Mouse (Mus musculus): ENCODE data around the gene Fbf1. TPM values are rescaled to one million over a fixed set of nuclear protein-coding genes. Genes with fewer than 3 reads are reported as not detected.

Gene Fbf1
- polyA plus RNA-seq, 1 experiment from 2014 or later: 48.9 TPM

- 74% methylated on average over 25 of the region's 25 CpGs for WGBS
- ATAC-seq (ENCODE audit: low FRiP score, low read depth): no peak
- Histone ChIP-seq H3K4me3 (no peak overlapping the region), H3K36me3 (peaks cover 99% of the 10 kb centered on the region), H3K27ac (no peak overlapping the region; the same call in 1 of the 2 replicates), H3K9me3 (no peaks in the 10 kb centered on the region), H3K4me1 (no peaks in the 10 kb centered on the region), H3K4me2 (replicated peaks) (no peak overlapping the region), H3K9ac (no peak overlapping the region), H3K27me3 (no peaks in the 10 kb centered on the region)
Observed at GRCm38 (mm10) chr11:116146294-116146985, 21.5 kb downstream of the Fbf1 start.

GRCm38 (mm10) chr11:116145481-116146293 lies 22.3 kb downstream of the Fbf1 start:
- Histone ChIP-seq H3K4me3 (no peak overlapping the region), H3K9me3 (no peaks in the 10 kb centered on the region), H3K27me3 (no peaks in the 10 kb centered on the region), H3K9ac (0 out of 2 replicates have a peak overlapping the region, but pooled peaks have one; percentile 21), H3K36me3 (peaks cover 95% of the 10 kb centered on the region), H3K27ac (no peak overlapping the region), H3K4me1 (no peaks in the 10 kb centered on the region), H3K4me2 (replicated peaks) (no peak overlapping the region)
- 63% methylated on average over 18 of the region's 18 CpGs for WGBS
- ATAC-seq (ENCODE audit: low FRiP score, low read depth): no peak

GRCm38 (mm10) chr11:116143468-116143867 lies 24.5 kb downstream of the Fbf1 start:
- ATAC-seq (ENCODE audit: low FRiP score, low read depth): no peak
- WGBS: 88% methylated on average over 3 of the region's 3 CpGs
- no peaks in the 10 kb centered on the region for H3K27me3 ChIP-seq
- H3K4me1 ChIP-seq: peaks cover 7% of the 10 kb centered on the region
- H3K9me3 ChIP-seq: no peaks in the 10 kb centered on the region
- no peak overlapping the region for H3K4me3 ChIP-seq
- peaks cover 73% of the 10 kb centered on the region for H3K36me3 ChIP-seq
- no peak overlapping the region for H3K27ac ChIP-seq
- H3K4me2 ChIP-seq (replicated peaks): no peak overlapping the region
- H3K9ac ChIP-seq: no peak overlapping the region

- H3K27me3 ChIP-seq: no peaks in the 10 kb centered on the region
- H3K36me3 ChIP-seq: peaks cover 62% of the 10 kb centered on the region
- H3K27ac ChIP-seq: no peak overlapping the region; the same call in 1 of the 2 replicates
- no peaks in the 10 kb centered on the region for H3K9me3 ChIP-seq
- WGBS: 71% methylated on average over 10 of the region's 10 CpGs
- H3K9ac ChIP-seq: no peak overlapping the region
- no peak overlapping the region for H3K4me2 ChIP-seq (replicated peaks)
- H3K4me3 ChIP-seq: no peak overlapping the region
- peaks cover 15% of the 10 kb centered on the region for H3K4me1 ChIP-seq
- no peak for ATAC-seq (ENCODE audit: low FRiP score, low read depth)
Observed at GRCm38 (mm10) chr11:116142211-116142991, 25.6 kb downstream of the Fbf1 start.

- Histone ChIP-seq H3K9ac (peak within 1 kb of the TSS; percentile 84), H3K4me1 (peaks cover 21% of the 10 kb centered on the region), H3K4me3 (peak within 1 kb of the TSS; percentile 92), H3K27me3 (no peaks in the 10 kb centered on the region), H3K36me3 (peaks cover 49% of the 10 kb centered on the region), H3K9me3 (no peaks in the 10 kb centered on the region), H3K4me2 (replicated peaks) (peak within 1 kb of the TSS; percentile 77), H3K27ac (peak within 1 kb of the TSS; percentile 79)
- under 1% methylated on average over 60 of the region's 60 CpGs for WGBS
- ATAC-seq (ENCODE audit: low FRiP score, low read depth): peak; percentile 96
Observed at GRCm38 (mm10) chr11:116138468-116139138, 29.4 kb downstream of the Fbf1 start, which contains the start of gene Mrpl38. Gene Mrpl38 (minus strand): TSS chr11:116138868.

GRCm38 (mm10) chr11:116138096-116138467 lies 29.9 kb downstream of the Fbf1 start:
- peak overlapping the region; percentile 84 for H3K9ac ChIP-seq
- H3K4me3 ChIP-seq: peak overlapping the region; percentile 92
- peaks cover 21% of the 10 kb centered on the region for H3K4me1 ChIP-seq
- H3K4me2 ChIP-seq (replicated peaks): peak overlapping the region; percentile 77
- 1% methylated on average over 20 of the region's 20 CpGs for WGBS
- no peaks in the 10 kb centered on the region for H3K27me3 ChIP-seq
- H3K36me3 ChIP-seq: peaks cover 49% of the 10 kb centered on the region
- ATAC-seq (ENCODE audit: low FRiP score, low read depth): no peak
- no peaks in the 10 kb centered on the region for H3K9me3 ChIP-seq
- H3K27ac ChIP-seq: peak overlapping the region; percentile 79

- Histone ChIP-seq H3K9me3 (no peaks in the 10 kb centered on the region), H3K27ac (no peak overlapping the region), H3K4me2 (replicated peaks) (no peak overlapping the region), H3K4me3 (no peak overlapping the region), H3K36me3 (peaks cover 45% of the 10 kb centered on the region), H3K9ac (no peak overlapping the region), H3K4me1 (peaks cover 39% of the 10 kb centered on the region), H3K27me3 (no peaks in the 10 kb centered on the region)
- 82% methylated on average over 10 of the region's 10 CpGs for WGBS
- ATAC-seq (ENCODE audit: low FRiP score, low read depth): no peak
Observed at GRCm38 (mm10) chr11:116134171-116134570, 33.8 kb downstream of the Fbf1 start.

- H3K9ac ChIP-seq: no peak overlapping the region
- ATAC-seq (ENCODE audit: low FRiP score, low read depth): no peak
- H3K4me3 ChIP-seq: no peak overlapping the region
- no peaks in the 10 kb centered on the region for H3K27me3 ChIP-seq
- H3K4me2 ChIP-seq (replicated peaks): no peak overlapping the region
- H3K27ac ChIP-seq: no peak overlapping the region
- WGBS: 52% methylated on average over 5 of the region's 5 CpGs
- peaks cover 45% of the 10 kb centered on the region for H3K36me3 ChIP-seq
- peaks cover 40% of the 10 kb centered on the region for H3K4me1 ChIP-seq
- no peaks in the 10 kb centered on the region for H3K9me3 ChIP-seq
Observed at GRCm38 (mm10) chr11:116133497-116133896, 34.5 kb downstream of the Fbf1 start.

GRCm38 (mm10) chr11:116132366-116133333 lies 35.3 kb downstream of the Fbf1 start:
- peaks cover 42% of the 10 kb centered on the region for H3K4me1 ChIP-seq
- no peak overlapping the region for H3K4me3 ChIP-seq
- no peaks in the 10 kb centered on the region for H3K27me3 ChIP-seq
- peaks cover 45% of the 10 kb centered on the region for H3K36me3 ChIP-seq
- no peak overlapping the region for H3K4me2 ChIP-seq (replicated peaks)
- 75% methylated on average over 16 of the region's 16 CpGs for WGBS
- no peak overlapping the region for H3K27ac ChIP-seq
- no peak for ATAC-seq (ENCODE audit: low FRiP score, low read depth)
- H3K9me3 ChIP-seq: no peaks in the 10 kb centered on the region
- H3K9ac ChIP-seq: no peak overlapping the region

GRCm38 (mm10) chr11:116131349-116132170 lies 36.4 kb downstream of the Fbf1 start:
- Histone ChIP-seq H3K27ac (peak overlapping the region; percentile 88; the same call in 1 of the 2 replicates), H3K36me3 (peaks cover 45% of the 10 kb centered on the region), H3K27me3 (no peaks in the 10 kb centered on the region), H3K4me2 (replicated peaks) (peak overlapping the region; percentile 76), H3K4me1 (peaks cover 44% of the 10 kb centered on the region), H3K9ac (peak overlapping the region; percentile 81), H3K4me3 (peak overlapping the region; percentile 63), H3K9me3 (no peaks in the 10 kb centered on the region)
- 80% methylated on average over 15 of the region's 15 CpGs for WGBS
- no peak for ATAC-seq (ENCODE audit: low FRiP score, low read depth)
